Mouse (Mus musculus): Measurements from ENCODE around the gene Rtel1. TPM values are rescaled to one million over a fixed set of nuclear protein-coding genes. Genes with fewer than 3 reads are reported as not detected.

Rtel1 gene
- polyA plus RNA-seq, 1 experiment from 2014 or later: 70.3 TPM

GRCm38 (mm10) chr2:181386663-181387210 lies 67.2 kb downstream of the Rtel1 start:
- no peak for TF ChIP-seq CTCF (IDR thresholded peaks at IDR 0.05; ENCODE audit: low read depth)

DNA sequence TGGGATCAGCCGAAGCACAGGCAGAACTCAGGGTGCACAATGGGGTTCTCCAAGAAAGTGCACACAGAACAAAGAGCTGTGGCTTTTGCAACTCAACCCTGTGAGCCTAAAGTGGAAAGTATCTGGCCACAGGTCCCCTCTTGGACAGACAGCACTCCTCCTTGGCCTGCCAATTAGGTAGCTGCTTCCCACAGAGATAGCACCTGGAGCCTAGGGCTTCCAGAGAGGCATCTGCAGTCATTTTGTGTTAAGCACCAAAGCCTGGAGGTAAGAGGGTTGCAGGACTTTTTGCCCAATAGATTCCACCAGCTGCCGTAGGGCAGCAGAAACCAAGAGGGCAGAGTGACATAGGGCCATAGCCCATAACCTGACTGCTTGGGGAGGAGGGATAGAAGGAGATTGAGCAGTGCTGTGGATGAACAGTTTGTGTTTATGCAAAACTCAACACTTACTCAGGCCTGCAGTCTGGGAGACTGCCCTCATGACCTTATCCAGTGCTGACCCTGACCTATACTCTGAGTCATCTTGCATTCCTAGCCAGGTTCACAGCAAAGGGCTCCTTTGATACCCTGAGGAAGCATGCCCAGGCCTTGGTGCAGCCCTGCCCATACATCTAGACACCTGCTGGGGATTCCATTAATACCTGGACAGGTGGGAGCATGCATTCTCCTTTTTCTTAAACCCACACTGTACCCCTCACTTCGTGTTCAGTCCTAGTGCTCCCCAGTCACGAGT lies 70.8 kb downstream of the Rtel1 start:
- Histone ChIP-seq H3K27me3 (ENCODE audit: insufficient read depth, low read length) (no peaks in the 10 kb centered on the region), H3K9me3 (ENCODE audit: low read depth, low read length) (no peaks in the 10 kb centered on the region), H3K27ac (ENCODE audit: low read depth) (no peak overlapping the region), H3K4me2 (no peak overlapping the region), H3K4me3 (ENCODE audit: low read depth, low read length) (no peak overlapping the region), H3K9ac (no peak overlapping the region), H3K4me1 (ENCODE audit: insufficient read depth) (no peaks in the 10 kb centered on the region), H3K36me3 (ENCODE audit: insufficient read depth) (peaks cover 45% of the 10 kb centered on the region; the same call in 1 of the 2 replicates)
- WGBS: 75% methylated on average over 4 of the region's 4 CpGs
- ATAC-seq (ENCODE audit: insufficient read depth) (no peak), DNase-seq (no peak)
- TF ChIP-seq CTCF (IDR thresholded peaks at IDR 0.05; ENCODE audit: low read depth): no peak

More at GRCm38 (mm10) chr2:181386663-181387210, 67.2 kb downstream of the Rtel1 start:
- DNase-seq (no peak), ATAC-seq (ENCODE audit: insufficient read depth) (no peak)
- no peak overlapping the region for H3K4me2 ChIP-seq
- no peak overlapping the region for H3K9ac ChIP-seq
- whole genome bisulfite sequencing: 66% methylated on average over 3 of the region's 4 CpGs
- H3K27ac ChIP-seq (ENCODE audit: low read depth): no peak overlapping the region
- H3K4me1 ChIP-seq (ENCODE audit: insufficient read depth): 0 out of 2 replicates have a peak, but pooled peaks cover 5% of the 10 kb centered on the region
- H3K36me3 ChIP-seq (ENCODE audit: insufficient read depth): peaks cover 62% of the 10 kb centered on the region
- no peaks in the 10 kb centered on the region for H3K9me3 ChIP-seq (ENCODE audit: low read depth, low read length)
- H3K27me3 ChIP-seq (ENCODE audit: insufficient read depth, low read length): no peaks in the 10 kb centered on the region
- H3K4me3 ChIP-seq (ENCODE audit: low read depth, low read length): no peak overlapping the region

DNA sequence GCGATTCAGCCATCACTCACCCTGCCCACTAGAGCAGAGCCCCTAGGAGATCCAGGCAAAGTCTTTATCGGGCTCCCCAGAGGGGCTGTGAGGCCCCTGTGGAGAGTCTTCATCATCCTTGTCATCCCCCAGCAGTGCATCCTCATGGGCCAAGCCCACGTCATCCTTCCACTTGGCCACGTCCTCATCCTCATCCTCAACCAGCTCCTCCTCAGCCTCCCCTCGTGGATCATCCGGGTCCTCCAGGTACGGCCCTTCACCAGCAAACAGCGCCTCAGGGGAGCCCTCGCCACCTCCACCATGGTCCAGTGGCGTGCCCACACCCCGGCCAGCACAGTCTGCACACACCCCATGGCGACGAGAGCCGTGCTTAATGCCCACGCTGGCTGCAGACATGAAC lies 71.5 kb downstream of the Rtel1 start:
- no peak overlapping the region for H3K9ac ChIP-seq
- H3K36me3 ChIP-seq (ENCODE audit: insufficient read depth): peaks cover 41% of the 10 kb centered on the region; the same call in 1 of the 2 replicates
- no peak for DNase-seq
- H3K4me3 ChIP-seq (ENCODE audit: low read depth, low read length): no peak overlapping the region
- WGBS: 87% methylated on average over 15 of the region's 15 CpGs
- no peaks in the 10 kb centered on the region for H3K27me3 ChIP-seq (ENCODE audit: insufficient read depth, low read length)
- no peaks in the 10 kb centered on the region for H3K4me1 ChIP-seq (ENCODE audit: insufficient read depth)
- TF ChIP-seq CTCF (IDR thresholded peaks at IDR 0.05; ENCODE audit: low read depth): no peak
- H3K9me3 ChIP-seq (ENCODE audit: low read depth, low read length): no peaks in the 10 kb centered on the region
- no peak for ATAC-seq (ENCODE audit: insufficient read depth)
- no peak overlapping the region for H3K4me2 ChIP-seq
- H3K27ac ChIP-seq (ENCODE audit: low read depth): no peak overlapping the region

DNA sequence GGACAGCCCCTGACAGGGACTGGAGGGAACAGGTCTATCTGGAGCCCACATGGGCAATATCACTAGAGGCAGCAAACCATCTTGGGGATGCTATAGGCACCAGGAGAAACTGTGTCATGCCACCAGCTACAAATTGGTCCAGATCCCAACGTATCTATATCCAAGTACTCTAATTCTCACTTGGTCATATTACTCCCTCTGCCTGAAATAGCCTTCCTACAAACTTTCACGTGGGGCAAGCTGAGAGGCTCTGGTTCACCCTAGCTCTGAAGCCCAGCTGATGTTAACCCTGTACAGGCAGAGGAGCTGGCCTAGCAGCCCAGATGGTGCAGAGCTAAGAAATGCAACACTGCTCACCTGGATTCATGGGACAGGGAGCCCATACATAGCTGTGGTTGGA lies 72.0 kb downstream of the Rtel1 start:
- WGBS: 68% methylated on average over 2 of the region's 2 CpGs
- no peak for TF ChIP-seq CTCF (IDR thresholded peaks at IDR 0.05; ENCODE audit: low read depth)
- no peaks in the 10 kb centered on the region for H3K27me3 ChIP-seq (ENCODE audit: insufficient read depth, low read length)

GRCm38 (mm10) chr2:181392600-181393213 lies 73.2 kb downstream of the Rtel1 start:
- DNase-seq: peak; percentile 96
- no peaks in the 10 kb centered on the region for H3K27me3 ChIP-seq (ENCODE audit: insufficient read depth, low read length)
- H3K36me3 ChIP-seq (ENCODE audit: insufficient read depth): peaks cover 25% of the 10 kb centered on the region; the same call in 1 of the 2 replicates
- 24% methylated on average over 4 of the region's 4 CpGs for WGBS
- peak; percentile 93 for TF ChIP-seq CTCF (IDR thresholded peaks at IDR 0.05; ENCODE audit: low read depth)
- no peak overlapping the region for H3K4me2 ChIP-seq
- no peak overlapping the region for H3K9ac ChIP-seq
- H3K9me3 ChIP-seq (ENCODE audit: low read depth, low read length): no peaks in the 10 kb centered on the region
- peak; percentile 75 for ATAC-seq (ENCODE audit: insufficient read depth)
- no peaks in the 10 kb centered on the region for H3K4me1 ChIP-seq (ENCODE audit: insufficient read depth)
- H3K4me3 ChIP-seq (ENCODE audit: low read depth, low read length): no peak overlapping the region
- H3K27ac ChIP-seq (ENCODE audit: low read depth): no peak overlapping the region

More for the DNA sequence above, 72.0 kb downstream of the Rtel1 start:
- no peak overlapping the region for H3K4me3 ChIP-seq (ENCODE audit: low read depth, low read length)
- H3K4me1 ChIP-seq (ENCODE audit: insufficient read depth): no peaks in the 10 kb centered on the region
- ATAC-seq (ENCODE audit: insufficient read depth): no peak
- DNase-seq: no peak
- no peak overlapping the region for H3K9ac ChIP-seq
- no peak overlapping the region for H3K27ac ChIP-seq (ENCODE audit: low read depth)
- H3K36me3 ChIP-seq (ENCODE audit: insufficient read depth): peaks cover 35% of the 10 kb centered on the region; the same call in 1 of the 2 replicates
- no peak overlapping the region for H3K4me2 ChIP-seq
- H3K9me3 ChIP-seq (ENCODE audit: low read depth, low read length): no peaks in the 10 kb centered on the region

DNA sequence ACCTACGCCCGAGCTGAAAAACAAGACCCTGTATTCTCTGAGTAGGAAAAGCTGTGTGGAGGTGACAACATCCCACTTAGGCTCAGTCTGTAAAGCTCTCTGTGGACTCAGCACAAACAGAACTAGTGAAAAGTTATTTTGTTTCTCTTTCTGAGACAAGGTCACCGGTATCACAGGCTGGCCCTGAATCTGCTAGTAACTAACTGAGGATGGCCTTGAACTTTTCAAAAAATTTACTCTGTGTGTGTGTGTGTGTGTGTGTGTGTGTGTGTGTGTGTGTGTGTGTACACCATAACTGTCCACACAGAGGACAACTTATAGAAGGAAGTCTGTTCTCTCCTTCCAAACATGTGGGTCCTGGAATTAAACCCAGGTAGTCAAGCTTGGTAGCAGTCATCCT lies 74.5 kb downstream of the Rtel1 start:
- H3K4me3 ChIP-seq (ENCODE audit: low read depth, low read length): no peak overlapping the region
- H3K27me3 ChIP-seq (ENCODE audit: insufficient read depth, low read length): no peaks in the 10 kb centered on the region
- TF ChIP-seq CTCF (IDR thresholded peaks at IDR 0.05; ENCODE audit: low read depth): no peak
- H3K4me2 ChIP-seq: no peak overlapping the region
- H3K4me1 ChIP-seq (ENCODE audit: insufficient read depth): no peaks in the 10 kb centered on the region
- H3K9me3 ChIP-seq (ENCODE audit: low read depth, low read length): no peaks in the 10 kb centered on the region
- peaks cover 21% of the 10 kb centered on the region; the same call in 1 of the 2 replicates for H3K36me3 ChIP-seq (ENCODE audit: insufficient read depth)
- WGBS: 88% methylated on average over 3 of the region's 3 CpGs
- H3K9ac ChIP-seq: no peak overlapping the region
- no peak overlapping the region for H3K27ac ChIP-seq (ENCODE audit: low read depth)
- ATAC-seq (ENCODE audit: insufficient read depth): no peak
- no peak for DNase-seq

GRCm38 (mm10) chr2:181397207-181397761 lies 77.7 kb downstream of the Rtel1 start:
- no peak for ATAC-seq (ENCODE audit: insufficient read depth)

More at GRCm38 (mm10) chr2:181397207-181397761, 77.7 kb downstream of the Rtel1 start:
- no peaks in the 10 kb centered on the region for H3K4me1 ChIP-seq (ENCODE audit: insufficient read depth)
- no peak for TF ChIP-seq CTCF (IDR thresholded peaks at IDR 0.05; ENCODE audit: low read depth)
- 60% methylated on average over 5 of the region's 5 CpGs for WGBS
- no peaks in the 10 kb centered on the region for H3K27me3 ChIP-seq (ENCODE audit: insufficient read depth, low read length)
- no peaks in the 10 kb centered on the region for H3K9me3 ChIP-seq (ENCODE audit: low read depth, low read length)
- H3K4me3 ChIP-seq (ENCODE audit: low read depth, low read length): no peak overlapping the region
- H3K36me3 ChIP-seq (ENCODE audit: insufficient read depth): peaks cover 7% of the 10 kb centered on the region; the same call in 1 of the 2 replicates
- DNase-seq: peak; percentile 46
- no peak overlapping the region; the same call in 1 of the 2 replicates for H3K27ac ChIP-seq (ENCODE audit: low read depth)
- H3K4me2 ChIP-seq: no peak overlapping the region
- H3K9ac ChIP-seq: no peak overlapping the region
